Mouse (Mus musculus) liver, postnatal 0 days (tissue): Measurements from ENCODE around the gene Snx13.

Source experiments
- CTCF ChIP-seq: sonication (generic); IDR thresholded peaks from 2 replicates; pipeline ENCODE4 v1.5.1; 2016; ENCODE audit warnings: antibody characterized with exemption, low read depth
- EP300 ChIP-seq: IDR thresholded peaks from 2 replicates; pipeline ENCODE4 v1.6.1; 2016; ENCODE audit warnings: antibody characterized with exemption, low read depth, mild to moderate bottlenecking

DNA sequence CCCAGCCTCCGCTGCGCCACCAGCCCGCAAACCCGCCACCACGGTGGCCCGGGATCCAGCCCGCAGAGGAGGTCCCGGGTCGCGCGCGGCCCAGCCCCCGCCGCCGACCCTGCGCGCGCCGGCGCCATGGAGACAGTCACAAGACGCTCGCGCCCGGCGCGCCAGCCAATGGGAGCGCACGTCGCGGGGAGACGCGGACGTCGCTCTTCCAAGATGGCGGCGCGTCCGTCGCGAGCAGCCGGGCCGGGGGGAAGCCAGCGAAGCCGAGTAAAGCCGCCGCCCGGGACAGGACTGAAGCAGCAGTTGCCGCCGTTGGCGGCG is at the start of gene Snx13:
- TF ChIP-seq CTCF = no peak
- TF ChIP-seq EP300 = no peak
